Mouse (Mus musculus) common myeloid progenitor, adult 5-6 weeks (primary cell): ENCODE data around the gene Gm49673. TPM values are rescaled to one million over a fixed set of nuclear protein-coding genes. Genes with fewer than 3 reads are reported as not detected.
A peak's percentile ranks its signal among the peaks of the same experiment; 100 is the strongest.
"Not testable (repeated sequence)": the region's sequence is repeated elsewhere in the genome, so short reads cannot be mapped to it uniquely, and the experiment has no call there.

Source experiments
- ATAC-seq: replicated peaks from 2 replicates; pipeline ENCODE4 v1.8.0; 2016; ENCODE audit warnings: low read depth, mild to moderate bottlenecking, moderate TSS enrichment, inconsistent platforms; ENCODE audit not compliant: poor library complexity, severe bottlenecking
- total RNA-seq: library from RNA; stranded (forward); fragments of 200-1000, 187-1606 nt; gene quantifications from 2 replicates; pipeline ENCODE4 v1.2.3, GENCODE M21; 2017

The Gm49673 gene
- total RNA-seq, 1 experiment from 2014 or later, result not detected

- ATAC-seq, result peak; percentile 67
Observed at GRCm38 (mm10) chr17:8051247-8051646, 96.3 kb downstream of the Gm49673 start.

GRCm38 (mm10) chr17:8050218-8050617, 97.4 kb downstream of the Gm49673 start:
- peak; percentile 79 for ATAC-seq

GRCm38 (mm10) chr17:8046178-8046577, 101.4 kb downstream of the Gm49673 start:
- ATAC-seq, result peak; percentile 51

- ATAC-seq, result not testable (repeated sequence)
Observed at GRCm38 (mm10) chr17:8041197-8041596, 106.4 kb downstream of the Gm49673 start.

- peak; percentile 66 for ATAC-seq
Observed at GRCm38 (mm10) chr17:8039916-8040635, 107.5 kb downstream of the Gm49673 start.

- not testable (repeated sequence) for ATAC-seq
Observed at GRCm38 (mm10) chr17:8036976-8037375, 110.6 kb downstream of the Gm49673 start.

Other genes with a start within 250 kb of the Gm49673 start
- 10.1 and 12.4 TPM in 2 replicates for gene Tagap, start 221.8 kb downstream of the Gm49673 start, total RNA-seq
- 20.1 and 32.4 TPM in 2 replicates for gene Rsph3a, start 202.2 kb downstream of the Gm49673 start, total RNA-seq
- 19.2 and 28.5 TPM in 2 replicates for gene Rnaset2a, start 309 bp upstream of the Gm49673 start, total RNA-seq
- 54.3 and 55.1 TPM in 2 replicates for gene Fgfr1op, start 17.7 kb upstream of the Gm49673 start, total RNA-seq
- gene Ccr6, start 88.3 kb upstream of the Gm49673 start, total RNA-seq, result not detected in 2 replicates
- gene Mpc1, start 135.1 kb upstream of the Gm49673 start, total RNA-seq, result 113 TPM in 2 replicates
- gene Sft2d1, start 163.3 kb upstream of the Gm49673 start, total RNA-seq, result 20.8 and 32.2 TPM in 2 replicates
- 0.32 and 0.34 TPM in 2 replicates for gene Prr18, start 189.7 kb upstream of the Gm49673 start, total RNA-seq
- gene T2, start 208.2 kb upstream of the Gm49673 start, total RNA-seq, result not detected in 2 replicates